Mouse (Mus musculus): Measurements from ENCODE around the gene Tbx4.

Gene Tbx4

GRCm38 (mm10) chr11:85885665-85886428 lies at the start of gene Tbx4:
TSS of gene Tbx4 (plus strand) at chr11:85886422.
- no peak for DNase-seq (ENCODE audit: low spot score in 2 of 2)

GRCm38 (mm10) chr11:85836523-85837290 lies 49.5 kb upstream of the Tbx4 start:
- DNase-seq (ENCODE audit: low spot score in 2 of 2) = no peak

DNA sequence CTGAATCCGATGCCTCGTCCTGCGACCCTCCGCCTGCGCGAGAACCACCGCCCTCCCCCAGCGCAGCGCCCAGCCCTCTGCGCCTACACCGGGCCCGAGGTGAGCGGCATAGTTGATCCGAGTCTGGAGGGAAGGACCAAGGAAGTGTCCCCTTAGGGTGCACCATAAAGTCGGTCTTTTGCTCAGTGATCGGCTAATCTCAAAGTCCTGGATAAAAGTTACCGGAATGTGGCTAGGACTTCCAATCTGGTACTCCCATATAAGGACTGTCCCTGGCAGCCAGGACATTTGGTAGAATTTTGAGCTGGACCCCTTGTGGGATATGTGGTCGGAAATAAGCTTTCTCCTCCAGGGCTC lies 49.0 kb upstream of the Tbx4 start:
- no peak for DNase-seq (ENCODE audit: low spot score in 2 of 2)

- no peak for DNase-seq (ENCODE audit: low spot score in 2 of 2)
These were observed 48.4 kb upstream of the Tbx4 start for GRCm38 (mm10) chr11:85837648-85838423.

- no peak for DNase-seq (ENCODE audit: low spot score in 2 of 2)
These were observed 47.6 kb upstream of the Tbx4 start for GRCm38 (mm10) chr11:85838424-85839257.

- DNase-seq (ENCODE audit: low spot score in 2 of 2) = no peak
These were observed 46.8 kb upstream of the Tbx4 start for GRCm38 (mm10) chr11:85839258-85840030.

- DNase-seq (ENCODE audit: low spot score in 2 of 2) = no peak
These were observed 46.0 kb upstream of the Tbx4 start for GRCm38 (mm10) chr11:85840031-85840802.

DNA sequence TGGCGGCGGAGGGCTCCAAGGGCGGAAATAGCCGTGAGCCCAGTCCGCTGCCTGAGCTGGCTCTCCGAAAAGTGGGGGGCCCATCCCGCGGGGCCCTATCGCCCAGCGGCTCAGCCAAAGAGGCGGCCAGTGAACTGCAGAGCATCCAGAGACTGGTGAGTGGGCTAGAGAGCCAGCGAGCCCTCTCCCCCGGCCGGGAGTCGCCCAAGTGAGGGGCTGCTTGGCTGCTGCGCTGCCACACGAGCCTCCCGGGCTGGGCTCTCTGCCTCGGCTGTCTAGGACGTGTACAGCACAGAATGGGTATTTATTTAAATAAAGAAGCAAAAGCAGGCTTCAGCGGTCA lies 45.4 kb upstream of the Tbx4 start:
- DNase-seq (ENCODE audit: low spot score in 2 of 2) = no peak

DNA sequence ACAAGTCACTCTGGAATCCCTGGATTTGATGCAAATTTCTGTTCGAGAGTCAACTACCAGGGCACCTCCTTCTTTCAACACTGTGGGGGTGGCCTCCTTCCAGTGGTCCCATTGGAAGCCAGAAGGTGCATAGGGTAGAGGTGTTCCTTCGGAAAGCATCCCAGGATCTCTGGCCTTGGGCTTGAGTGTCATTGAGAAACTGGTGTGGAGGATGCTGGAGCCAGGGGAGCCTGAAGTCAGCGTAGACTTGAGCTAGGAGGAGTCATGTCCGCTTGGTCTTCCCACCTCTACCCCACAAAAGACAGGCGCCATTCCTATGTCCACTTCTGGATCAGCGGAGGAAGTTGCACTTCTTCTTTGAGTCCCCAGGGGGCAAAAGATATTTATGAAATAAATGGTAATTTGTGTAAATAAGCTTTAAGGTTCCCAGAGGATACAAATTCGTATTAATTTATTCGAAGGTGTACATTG lies 45.0 kb upstream of the Tbx4 start:
- DNase-seq (ENCODE audit: low spot score in 2 of 2) = no peak

GRCm38 (mm10) chr11:85841980-85842379 lies 44.2 kb upstream of the Tbx4 start:
- peak in 1 of 2 experiments; percentile 56 for DNase-seq (ENCODE audit: low spot score in 2 of 2)

DNA sequence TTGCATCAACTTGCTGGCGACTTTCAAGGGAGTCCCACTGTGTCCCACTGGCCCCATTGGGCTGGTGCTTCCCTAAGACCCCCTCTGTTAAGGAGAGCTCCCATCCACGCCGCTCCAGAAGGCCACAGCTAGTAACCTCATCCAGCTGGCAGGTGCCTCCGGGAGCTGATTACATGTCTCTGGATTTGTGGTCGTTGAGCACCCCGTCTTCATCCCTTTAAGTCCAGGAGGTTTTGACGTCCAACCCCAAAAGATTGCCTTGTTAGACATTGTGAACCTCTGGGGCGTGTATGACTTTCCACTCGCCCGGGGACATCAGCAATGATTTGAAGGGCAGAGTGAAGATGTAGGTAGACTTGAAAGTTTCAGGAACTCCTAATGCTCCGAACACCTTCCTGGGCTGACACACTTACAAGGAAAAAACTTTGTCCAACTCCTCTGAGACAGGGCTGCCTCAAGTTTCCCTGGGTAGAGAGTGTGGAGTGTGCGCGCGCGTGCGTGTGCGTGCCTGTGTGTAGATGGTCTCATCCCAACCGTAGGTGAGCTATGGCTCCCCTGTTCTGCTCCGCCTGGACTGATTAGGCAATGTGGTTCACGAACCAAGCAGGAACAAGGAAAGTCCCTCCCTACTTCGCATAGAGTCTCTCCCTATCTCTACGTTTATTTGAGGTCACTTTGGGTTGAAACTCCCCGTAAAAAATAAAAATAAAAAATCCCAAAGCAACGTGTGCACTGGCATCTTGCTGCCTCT lies 43.5 kb upstream of the Tbx4 start:
- DNase-seq (ENCODE audit: low spot score in 2 of 2) = peak in 1 of 2 experiments; percentile 4

- no peak for DNase-seq (ENCODE audit: low spot score in 2 of 2)
These were observed 42.9 kb upstream of the Tbx4 start for GRCm38 (mm10) chr11:85843347-85843692.

GRCm38 (mm10) chr11:85844144-85844965 lies 41.9 kb upstream of the Tbx4 start:
- DNase-seq (ENCODE audit: low spot score in 2 of 2) = peak; percentile 50 to 77

- no peak for DNase-seq (ENCODE audit: low spot score in 2 of 2)
These were observed 41.3 kb upstream of the Tbx4 start for GRCm38 (mm10) chr11:85844971-85845370.

- no peak for DNase-seq (ENCODE audit: low spot score in 2 of 2)
These were observed 40.3 kb upstream of the Tbx4 start for GRCm38 (mm10) chr11:85845921-85846320.

DNA sequence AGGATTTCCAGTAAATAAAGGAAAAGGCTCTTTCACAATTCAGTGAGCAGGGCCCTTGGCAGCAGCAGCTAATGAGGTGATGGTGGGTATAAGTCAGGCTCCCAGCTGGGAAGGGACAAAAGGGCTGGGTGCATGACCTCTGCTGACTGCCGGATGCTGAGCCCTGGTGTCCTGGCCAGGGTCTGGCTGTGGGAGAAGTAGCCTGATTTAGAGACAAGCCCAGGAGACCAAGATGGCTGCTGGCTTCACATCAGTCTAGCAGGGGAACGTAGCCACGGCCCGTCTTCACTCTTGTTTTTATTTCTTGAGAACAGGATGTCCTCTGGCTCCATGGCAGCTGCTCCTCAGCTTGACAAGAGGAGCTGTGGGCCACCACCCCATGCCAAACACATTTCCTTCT lies 39.7 kb upstream of the Tbx4 start:
- no peak for DNase-seq (ENCODE audit: low spot score in 2 of 2)

- DNase-seq (ENCODE audit: low spot score in 2 of 2) = peak in 1 of 2 experiments; percentile 64
These were observed 37.2 kb upstream of the Tbx4 start for GRCm38 (mm10) chr11:85849037-85849436.

GRCm38 (mm10) chr11:85850233-85850632 lies 36.0 kb upstream of the Tbx4 start, which contains the start of gene Gm11444:
TSS of gene Gm11444 (minus strand) at chr11:85850333.
- no peak for DNase-seq (ENCODE audit: low spot score in 2 of 2)
